Comparison of ENCODE assay signal across 7 mouse cellular contexts in the genomic region with DNA sequence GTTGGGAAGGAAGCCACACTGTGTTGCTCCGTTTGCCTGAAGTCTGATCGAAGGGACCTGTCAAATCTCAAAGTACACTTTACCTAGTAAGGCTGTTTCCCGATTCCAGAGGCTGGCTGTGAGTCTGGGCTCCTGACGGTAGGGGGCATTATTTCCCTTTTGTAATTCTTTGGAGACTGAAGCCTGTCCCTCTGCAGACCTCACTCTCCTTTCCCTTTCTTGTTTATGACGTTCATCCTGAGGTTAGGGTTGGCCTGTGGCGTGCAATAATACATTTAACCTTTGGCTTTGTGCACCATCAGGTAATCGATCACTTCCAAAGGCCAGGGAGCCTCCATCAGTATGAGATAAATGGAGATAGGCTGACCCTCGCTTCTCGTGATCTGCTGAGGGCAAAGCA. TPM values are rescaled to one million over a fixed set of nuclear protein-coding genes. Genes with fewer than 3 reads are reported as not detected.
A peak's percentile ranks its signal among the peaks of the same experiment; 100 is the strongest.
DNase-seq lines count a peak whose midpoint lies in the region; ATAC-seq lines count a peak whose summit lies in the region.

No protein-coding gene starts in this region.

- no peak overlapping the region for H3K9ac ChIP-seq in embryonic facial prominence, embryonic 14.5 days (ENCODE audit: low read depth, low read length)
- H3K9ac ChIP-seq in hindbrain, embryonic 11.5 days (ENCODE audit: low read depth, low read length) = no peak overlapping the region

- H3K9me3 ChIP-seq in embryonic facial prominence, embryonic 14.5 days (ENCODE audit: control insufficient read depth, low read length) = no peaks in the 10 kb centered on the region
- H3K9me3 ChIP-seq in hindbrain, embryonic 11.5 days (ENCODE audit: control insufficient read depth, low read length) = no peaks in the 10 kb centered on the region

- H3K27ac ChIP-seq in embryonic facial prominence, embryonic 14.5 days (replicated peaks; ENCODE audit: low read depth, low read length) = no peak overlapping the region
- H3K27ac ChIP-seq in hindbrain, embryonic 11.5 days (ENCODE audit: low read depth, low read length) = no peak overlapping the region

- DNase-seq in NIH3T3 (ENCODE audit: low read depth) = peak; percentile 82
- DNase-seq in adrenal gland, postnatal 36 days = peak; percentile 55 to 63
- peak; percentile 59 for DNase-seq in embryonic facial prominence, embryonic 14.5 days (ENCODE audit: low spot score)
- DNase-seq in hindbrain, embryonic 11.5 days (ENCODE audit: low spot score) = peak; percentile 87
- peak; percentile 75 to 77 for DNase-seq in layer of hippocampus, postnatal 10 days (ENCODE audit: low spot score in 2 of 2)
- peak; percentile 26 for DNase-seq in lung, postnatal 14 days
- peak; percentile 56 for DNase-seq in right cerebral cortex, postnatal 25 days

- no peaks in the 10 kb centered on the region for H3K27me3 ChIP-seq in embryonic facial prominence, embryonic 14.5 days (replicated peaks; ENCODE audit: control insufficient read depth, insufficient read depth, low read length)
- no peaks in the 10 kb centered on the region for H3K27me3 ChIP-seq in hindbrain, embryonic 11.5 days (ENCODE audit: control insufficient read depth, insufficient read depth, low read length)

- ATAC-seq in embryonic facial prominence, embryonic 14.5 days (ENCODE audit: low read depth) = peak; percentile 30; the same call in 1 of the 2 replicates
- ATAC-seq in hindbrain, embryonic 11.5 days (ENCODE audit: low FRiP score) = peak; percentile 65

- H3K4me3 ChIP-seq in embryonic facial prominence, embryonic 14.5 days (ENCODE audit: low read depth, low read length) = no peak overlapping the region
- H3K4me3 ChIP-seq in hindbrain, embryonic 11.5 days (ENCODE audit: low read depth, low read length) = no peak overlapping the region

- WGBS in embryonic facial prominence, embryonic 14.5 days = 24% methylated on average over 9 of the region's 9 CpGs
- WGBS in hindbrain, embryonic 11.5 days = 21% methylated on average over 9 of the region's 9 CpGs

- H3K36me3 ChIP-seq in embryonic facial prominence, embryonic 14.5 days (ENCODE audit: control insufficient read depth, insufficient read depth, low read length) = no peaks in the 10 kb centered on the region
- H3K36me3 ChIP-seq in hindbrain, embryonic 11.5 days (ENCODE audit: control insufficient read depth, insufficient read depth, low read length) = no peaks in the 10 kb centered on the region

- H3K4me1 ChIP-seq in embryonic facial prominence, embryonic 14.5 days (ENCODE audit: control insufficient read depth, insufficient read depth, low read length) = no peaks in the 10 kb centered on the region
- no peaks in the 10 kb centered on the region for H3K4me1 ChIP-seq in hindbrain, embryonic 11.5 days (replicated peaks; ENCODE audit: control insufficient read depth, insufficient read depth, low read length)

- H3K4me2 ChIP-seq in embryonic facial prominence, embryonic 14.5 days (ENCODE audit: low read depth, low read length) = no peak overlapping the region
- no peak overlapping the region for H3K4me2 ChIP-seq in hindbrain, embryonic 11.5 days (replicated peaks; ENCODE audit: low read depth, low read length)

RNA-seq across cellular contexts. Expression of a gene that starts 48.8 kb away (rescaled TPM):
- total RNA-seq in adrenal gland, postnatal 36 days (2021) = 10 to 100 TPM; 29.8 to 36.0 TPM
- 10.6 and 10.7 TPM in 2 replicates for polyA plus RNA-seq in embryonic facial prominence, embryonic 14.5 days (2014; fragmentation: Nextera tagmentation; extraction: Ambion mirVana)
- 10.2 and 11.9 TPM in 2 replicates for polyA plus RNA-seq in hindbrain, embryonic 11.5 days (2014; fragmentation: Nextera tagmentation; extraction: Ambion mirVana)
- total RNA-seq in layer of hippocampus, postnatal 10 days (2021) = 10 to 100 TPM; 25.9 to 27.0 TPM

Comparison
In these comparisons a context has a peak if more than half of its experiments do, and no peak if none do; other contexts are left out.
1. DNase-seq: peak in every context shown above with its lines; median percentile 87 in hindbrain, embryonic 11.5 days; 82 in NIH3T3; 76 in layer of hippocampus, postnatal 10 days; 59 in adrenal gland, postnatal 36 days; 59 in embryonic facial prominence, embryonic 14.5 days; 56 in right cerebral cortex, postnatal 25 days; 26 in lung, postnatal 14 days.